Mouse (Mus musculus) monocyte, adult 5-6 weeks (primary cell): ENCODE data around the gene Appbp2. TPM values are rescaled to one million over a fixed set of nuclear protein-coding genes. Genes with fewer than 3 reads are reported as not detected.

Experiments
- ATAC-seq: fragments of 153-309, 156-312 bp; replicated peaks from 2 replicates; pipeline ENCODE4 v1.8.0; 2017; ENCODE audit warnings: mild to moderate bottlenecking; ENCODE audit not compliant: low TSS enrichment, insufficient number of reproducible peaks, severe bottlenecking, poor library complexity, low FRiP score
- total RNA-seq: library from RNA; stranded (forward); fragments of 200-1000, 200-491, 200-594 nt; gene quantifications from 3 replicates; pipeline ENCODE4 v1.2.3, GENCODE M21; 2017

Appbp2 gene
- 17.1 to 25.7 TPM (median 21.6 TPM) in 3 replicates for total RNA-seq

- peak; percentile 86 for ATAC-seq
Observed at GRCm38 (mm10) chr11:85234990-85235841, at the start of gene Appbp2. Gene Appbp2, minus strand, starts transcription at chr11:85235130.

GRCm38 (mm10) chr11:85281219-85281878 lies 46.4 kb upstream of the Appbp2 start:
- ATAC-seq: no peak

DNA sequence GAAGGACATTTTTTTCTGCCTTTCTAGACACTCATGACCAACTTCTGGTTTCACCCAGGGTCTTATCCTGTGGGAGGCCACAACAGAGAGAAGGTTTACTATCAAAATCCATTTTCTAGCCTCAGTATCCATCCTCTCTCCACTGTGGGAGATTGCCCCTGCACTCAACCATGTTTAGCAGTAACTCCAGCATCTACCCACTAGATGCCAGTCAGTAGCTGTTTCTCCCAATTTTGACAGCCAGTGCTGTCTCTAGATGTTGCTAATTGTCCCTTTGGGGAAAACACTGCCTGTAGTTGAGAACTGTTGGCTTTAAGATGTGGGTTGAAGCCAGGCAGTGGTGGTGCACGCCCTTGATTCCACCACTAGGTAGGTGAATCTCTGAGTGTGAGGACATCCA lies 43.2 kb upstream of the Appbp2 start:
- no peak for ATAC-seq

DNA sequence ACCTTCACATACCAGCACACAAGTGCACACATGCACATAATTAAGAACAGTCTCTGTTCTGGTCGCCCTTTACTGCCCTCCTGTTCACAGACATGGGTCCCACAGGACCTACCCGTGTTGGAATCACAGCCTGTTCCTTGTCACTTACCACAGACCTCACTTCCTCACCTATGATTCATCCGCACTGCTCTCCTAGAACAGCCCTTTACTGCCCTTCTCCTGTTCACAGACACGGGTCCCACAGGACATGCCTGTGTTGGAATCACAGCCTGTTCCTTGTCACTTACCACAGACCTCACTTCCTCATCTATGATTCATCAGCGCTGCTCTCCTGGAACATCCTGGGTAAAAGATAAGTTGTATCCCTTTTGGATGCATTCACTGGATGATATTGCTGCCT lies 42.7 kb upstream of the Appbp2 start:
- no peak for ATAC-seq

DNA sequence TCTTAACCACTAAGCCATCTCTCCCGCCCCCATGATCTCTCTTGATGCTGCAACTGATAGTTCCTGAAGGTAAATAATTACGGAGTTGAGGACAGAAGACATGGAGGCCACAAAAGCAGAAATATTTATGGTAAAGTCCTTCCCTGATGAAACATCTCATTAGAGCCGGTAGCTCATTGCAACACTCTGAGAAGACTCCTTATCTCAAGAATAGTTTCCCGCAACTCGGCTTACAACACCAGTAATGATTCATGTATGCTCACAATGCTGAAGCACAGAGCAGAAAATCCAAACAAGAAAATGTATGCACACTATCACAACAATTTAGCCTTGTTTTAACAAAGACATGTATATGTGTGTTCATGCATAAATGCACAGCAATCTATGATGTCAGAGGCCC lies 40.2 kb upstream of the Appbp2 start:
- ATAC-seq: no peak

DNA sequence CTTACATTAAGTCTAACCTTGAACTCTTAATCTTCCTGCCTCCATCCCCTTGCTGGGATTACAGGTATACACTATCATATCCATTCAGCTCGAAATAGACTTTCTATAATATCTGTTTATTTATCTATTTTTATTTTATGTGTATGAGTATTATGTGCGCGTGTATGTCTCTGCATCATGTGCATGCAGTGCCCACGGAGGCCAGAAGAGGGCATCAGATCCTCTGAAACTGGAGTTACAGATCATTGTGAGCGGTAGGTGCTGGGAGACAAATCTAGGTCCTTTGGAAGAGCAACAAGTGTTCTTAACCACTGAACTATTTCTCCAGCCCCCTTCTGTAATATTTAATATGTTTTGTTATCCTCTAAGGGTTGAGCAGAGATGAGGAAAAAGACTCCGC lies 38.4 kb upstream of the Appbp2 start:
- no peak for ATAC-seq

- ATAC-seq: peak; percentile 63; the same call in 1 of the 2 replicates
Observed at GRCm38 (mm10) chr11:85270631-85271030, 35.7 kb upstream of the Appbp2 start.

GRCm38 (mm10) chr11:85267393-85267792 lies 32.5 kb upstream of the Appbp2 start:
- no peak for ATAC-seq

DNA sequence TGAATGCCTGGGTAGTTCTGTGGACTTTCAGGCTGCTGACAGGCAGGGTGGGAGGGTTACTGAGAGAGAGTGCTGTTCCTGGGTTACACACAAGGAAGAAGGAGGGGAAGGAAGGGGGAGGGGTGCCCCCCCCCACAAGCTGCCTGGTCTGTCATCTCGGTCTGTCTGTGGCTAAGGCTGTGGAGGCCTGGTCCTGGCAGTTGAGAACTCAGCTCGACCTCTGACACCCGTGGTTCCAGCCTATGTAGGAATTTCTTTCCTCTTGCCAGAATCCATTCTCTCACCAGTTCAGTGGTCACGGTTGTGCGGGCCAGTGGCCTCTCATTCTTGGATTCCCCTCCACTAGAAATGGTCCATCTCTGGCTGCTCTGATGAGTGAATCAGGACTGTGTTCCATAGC lies 29.7 kb upstream of the Appbp2 start:
- ATAC-seq: no peak

DNA sequence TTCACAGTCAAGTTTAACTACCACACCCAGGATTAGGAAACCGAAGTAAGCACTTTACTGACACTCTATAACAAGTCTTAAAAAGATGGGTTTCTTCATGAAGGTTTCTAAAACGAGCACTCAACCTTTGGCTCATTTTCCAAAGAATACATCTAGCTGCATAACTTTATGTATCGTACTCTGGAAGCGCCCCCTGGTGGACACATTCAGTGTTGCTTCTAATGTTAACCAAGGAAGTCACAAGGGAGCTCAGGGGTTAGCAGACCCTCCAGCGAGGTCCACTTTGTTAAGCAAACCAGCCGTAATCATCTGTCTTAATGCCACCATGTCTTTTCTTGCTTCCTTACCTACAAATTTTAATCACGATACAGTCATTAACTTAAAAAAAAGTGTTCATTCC lies 26.3 kb upstream of the Appbp2 start:
- peak; percentile 70; the same call in 1 of the 2 replicates for ATAC-seq

GRCm38 (mm10) chr11:85258966-85259365 lies 24.0 kb upstream of the Appbp2 start:
- no peak for ATAC-seq

GRCm38 (mm10) chr11:85255471-85256027 lies 20.6 kb upstream of the Appbp2 start:
- no peak for ATAC-seq

DNA sequence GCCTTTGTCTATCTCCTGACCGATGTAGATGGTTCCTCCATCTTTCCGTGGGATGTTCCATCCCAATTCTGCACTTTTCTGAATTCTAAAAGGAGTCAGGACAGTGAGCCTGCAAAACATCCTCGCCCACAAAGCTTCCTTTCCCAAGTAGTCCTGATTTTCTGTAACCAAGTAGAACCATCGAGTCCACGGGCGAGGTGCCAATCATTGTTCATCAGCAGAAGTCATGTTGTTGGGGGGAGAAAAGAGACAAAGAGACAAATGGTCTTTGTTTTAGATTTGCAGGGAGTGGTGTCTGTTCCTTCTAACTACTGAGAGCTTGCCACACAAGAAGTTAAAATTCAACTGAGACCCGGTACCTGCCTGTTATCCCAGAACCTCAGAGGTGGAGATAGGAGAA lies 18.7 kb upstream of the Appbp2 start:
- ATAC-seq: no peak

DNA sequence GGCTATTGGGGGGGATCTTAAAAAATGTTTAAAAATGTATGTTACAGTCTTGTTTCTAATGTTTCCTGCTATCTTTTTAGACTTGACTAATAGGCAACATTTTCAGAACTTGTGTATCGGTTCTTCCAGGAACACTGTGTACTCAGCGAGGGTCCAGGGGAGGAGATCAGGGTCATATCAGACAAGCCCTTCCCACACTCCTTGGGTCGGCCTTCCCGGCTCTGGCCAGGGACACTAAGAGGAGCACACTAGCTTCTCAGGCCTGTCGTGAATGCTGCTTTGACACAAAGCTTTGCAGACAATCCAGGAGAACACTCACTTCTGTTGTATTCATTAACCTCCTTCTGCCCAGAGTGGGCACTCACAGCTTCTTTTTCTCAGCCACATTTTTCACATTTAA lies 18.1 kb upstream of the Appbp2 start:
- no peak for ATAC-seq

DNA sequence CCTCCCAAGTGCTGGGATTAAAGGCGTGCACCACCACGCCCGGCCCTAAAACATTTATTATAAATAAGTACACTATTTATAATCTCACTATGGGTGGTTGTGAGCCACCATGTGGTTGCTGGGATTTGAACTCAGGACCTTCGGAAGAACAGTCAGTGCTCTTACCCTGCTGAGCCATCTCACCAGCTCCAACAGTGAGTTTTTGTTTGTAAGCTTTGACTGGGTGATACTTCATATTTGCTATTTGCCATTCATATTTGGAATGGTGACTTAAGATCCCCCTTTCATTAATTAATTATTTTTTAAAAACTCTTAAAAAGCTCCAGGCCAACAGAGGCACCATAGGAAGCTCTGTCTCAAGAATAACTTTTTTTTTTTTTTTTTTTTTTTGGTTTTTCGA lies 17.0 kb upstream of the Appbp2 start:
- ATAC-seq: no peak

- peak; percentile 77 for ATAC-seq
Observed at GRCm38 (mm10) chr11:85250467-85250866, 15.5 kb upstream of the Appbp2 start.

- ATAC-seq: peak; percentile 68
Observed at GRCm38 (mm10) chr11:85249338-85249737, 14.4 kb upstream of the Appbp2 start.

GRCm38 (mm10) chr11:85248151-85248550 lies 13.2 kb upstream of the Appbp2 start:
- ATAC-seq: no peak; the same call in 1 of the 2 replicates

DNA sequence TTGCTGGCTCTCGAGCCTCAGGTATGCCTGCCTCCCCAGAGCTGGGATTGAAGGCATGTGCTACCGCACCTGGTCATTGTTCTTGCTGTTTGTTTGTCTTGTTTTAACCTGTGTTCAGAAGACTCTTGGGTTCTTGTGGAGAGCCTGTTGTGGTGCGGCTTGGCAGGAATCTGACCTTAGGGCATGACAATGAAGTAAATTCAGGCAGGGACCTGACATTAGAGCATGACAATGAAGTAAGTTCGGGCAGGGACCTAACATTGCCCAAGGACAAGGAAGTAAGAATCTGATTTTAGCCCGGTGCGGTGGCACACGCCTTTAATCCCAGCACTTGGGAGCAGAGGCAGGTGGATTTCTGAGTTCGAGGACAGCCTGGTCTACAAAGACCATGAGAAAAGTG lies 6.3 kb upstream of the Appbp2 start:
- no peak for ATAC-seq

DNA sequence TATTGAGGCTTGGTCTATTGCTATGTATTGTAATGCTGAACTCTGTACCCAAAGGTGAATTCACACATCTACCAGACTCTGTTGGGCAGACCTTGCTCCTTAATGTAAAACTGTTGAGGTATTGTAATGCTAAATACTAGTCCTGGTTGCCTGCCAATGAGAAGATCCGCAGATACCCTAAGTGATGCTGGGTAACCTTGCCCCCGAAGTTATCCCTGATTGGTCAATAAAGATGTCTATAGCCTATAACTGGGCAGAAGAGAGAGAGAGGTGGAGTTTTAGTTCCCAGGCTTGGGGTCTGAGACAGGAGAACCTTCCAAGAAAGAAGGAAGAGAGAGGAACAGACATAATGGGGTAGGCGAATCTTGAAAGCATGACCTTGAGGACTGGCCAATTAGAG lies 5.3 kb upstream of the Appbp2 start:
- no peak for ATAC-seq
